Mouse (Mus musculus) thymus, postnatal 36 days (tissue): ENCODE results near the gene Gm12666.
"Not testable (repeated sequence)": the region's sequence is repeated elsewhere in the genome, so short reads cannot be mapped to it uniquely, and the experiment has no call there.

Source experiments
- DNase-seq, 2 experiments: peaks; one replicate each; pipeline ENCODE4 v3.0.0; 2022; ENCODE audit warnings: mixed read lengths in 2 of 2

Gene Gm12666

GRCm38 (mm10) chr4:92191649-92192048 lies at the start of gene Gm12666:
Gene Gm12666, minus strand, starts transcription at chr4:92191749.
- not testable (repeated sequence) for DNase-seq

GRCm38 (mm10) chr4:92226326-92226725 lies 34.8 kb upstream of the Gm12666 start:
- no peak for DNase-seq

GRCm38 (mm10) chr4:92216286-92216685 lies 24.7 kb upstream of the Gm12666 start:
- DNase-seq: no peak

GRCm38 (mm10) chr4:92152646-92153045 lies 38.9 kb downstream of the Gm12666 start:
- no peak for DNase-seq

GRCm38 (mm10) chr4:92147134-92147533 lies 44.4 kb downstream of the Gm12666 start, which contains the start of gene Izumo3:
Gene Izumo3, minus strand, starts transcription at chr4:92147234.
- no peak for DNase-seq
